Mouse (Mus musculus) limb, embryonic 15.5 days (tissue): ENCODE measurements at regions not wholly inside any gene's neighbourhood (a gene's known extent, or its start where the extent isn't known, plus 50 kb on each side); places are given as distances from the start of the nearest gene placed in this dataset.
A peak's percentile ranks its signal among the peaks of the same experiment; 100 is the strongest.

Experiments used
- ATAC-seq: fragments of 200-750 bp; cut with Nextera tagmentation; 2 replicates; pipeline ENCODE4 v1.8.0; 2017; ENCODE audit warnings: low read depth, moderate TSS enrichment; ENCODE audit not compliant: insufficient number of reproducible peaks, low FRiP score, low TSS enrichment
- H3K27ac ChIP-seq: fragments of 300-500 bp; sonication (generic); 2 replicates; pipeline ENCODE4 v1.5.1; 2015; ENCODE audit warnings: moderate library complexity, mild to moderate bottlenecking, inconsistent platforms
- H3K27me3 ChIP-seq: fragments of 300-500 bp; sonication (generic); 2 replicates; pipeline ENCODE4 v1.6.1; 2015; ENCODE audit warnings: inconsistent platforms
- H3K36me3 ChIP-seq: fragments of 300-500 bp; sonication (generic); 2 replicates; pipeline ENCODE4 v1.6.1; 2015; ENCODE audit warnings: inconsistent platforms
- H3K4me1 ChIP-seq: fragments of 300-500 bp; sonication (generic); 2 replicates; pipeline ENCODE4 v1.6.1; 2015; ENCODE audit warnings: inconsistent platforms
- H3K4me2 ChIP-seq: fragments of 300-500 bp; sonication (generic); 2 replicates; pipeline ENCODE4 v1.6.1; 2015; ENCODE audit warnings: mild to moderate bottlenecking, inconsistent platforms
- H3K4me3 ChIP-seq: fragments of 300-500 bp; sonication (generic); 2 replicates; pipeline ENCODE4 v1.5.1; 2015; ENCODE audit warnings: mild to moderate bottlenecking, inconsistent platforms
- H3K9ac ChIP-seq: fragments of 300-500 bp; sonication (generic); 2 replicates; pipeline ENCODE4 v1.6.1; 2015; ENCODE audit warnings: inconsistent platforms
- H3K9me3 ChIP-seq: fragments of 300-500 bp; sonication (generic); 2 replicates; pipeline ENCODE4 v1.6.1; 2016; ENCODE audit warnings: inconsistent platforms
- WGBS: fragments of 180-500 bp; shearing (Covaris S2); methylation state at CpG from one replicate; pipeline ENCODE4 v1.1.7; 2015; 5-methylcytosine and 5-hydroxymethylcytosine counted together

DNA sequence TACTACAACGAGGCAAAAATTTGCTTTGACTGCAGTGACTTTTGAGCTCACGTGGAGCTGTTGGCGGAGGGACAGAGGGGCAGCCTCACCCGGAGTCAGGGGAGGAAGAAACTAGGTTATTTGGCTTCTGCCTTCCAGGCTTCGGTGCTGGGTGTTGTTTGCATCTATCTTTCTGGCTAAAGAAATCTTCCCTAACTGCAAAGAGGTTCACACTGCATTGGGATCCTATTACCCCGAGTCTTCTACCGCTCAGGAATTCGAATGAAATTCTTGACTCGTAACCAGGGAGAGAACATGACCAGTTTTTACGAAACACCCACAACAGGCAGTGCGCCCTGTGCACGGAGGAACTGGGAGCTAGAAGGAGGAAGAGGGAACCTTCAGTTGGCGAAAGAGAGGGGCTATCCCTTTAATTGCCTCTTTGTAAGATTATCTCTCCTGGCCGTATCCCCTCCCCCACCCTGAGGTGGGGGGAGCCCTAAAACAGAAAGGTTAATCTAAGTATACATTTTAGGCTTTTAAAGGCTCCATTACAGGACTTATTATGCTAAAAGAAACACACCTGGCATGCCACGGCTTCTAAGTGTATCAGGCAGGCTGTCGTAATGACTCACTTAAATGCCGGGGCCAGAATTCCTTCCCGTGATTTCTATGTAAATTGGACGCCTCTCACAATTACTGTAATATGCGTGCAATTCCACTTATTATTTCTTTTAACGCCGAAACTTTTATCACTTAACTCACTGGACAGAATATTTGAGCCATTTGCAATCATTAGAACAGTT lies 115.5 kb upstream of the A230072I06Rik start:
- 10% methylated on average over 22 of the region's 22 CpGs for WGBS
- peak overlapping the region; percentile 43 for H3K4me2 ChIP-seq
- no peaks in the 10 kb centered on the region for H3K36me3 ChIP-seq
- no peak overlapping the region for H3K27ac ChIP-seq
- no peak overlapping the region for H3K9ac ChIP-seq
- H3K9me3 ChIP-seq = no peaks in the 10 kb centered on the region
- no peak for ATAC-seq
- peaks cover 17% of the 10 kb centered on the region for H3K27me3 ChIP-seq
- H3K4me1 ChIP-seq = peaks cover 15% of the 10 kb centered on the region
- H3K4me3 ChIP-seq = peak overlapping the region; percentile 21

DNA sequence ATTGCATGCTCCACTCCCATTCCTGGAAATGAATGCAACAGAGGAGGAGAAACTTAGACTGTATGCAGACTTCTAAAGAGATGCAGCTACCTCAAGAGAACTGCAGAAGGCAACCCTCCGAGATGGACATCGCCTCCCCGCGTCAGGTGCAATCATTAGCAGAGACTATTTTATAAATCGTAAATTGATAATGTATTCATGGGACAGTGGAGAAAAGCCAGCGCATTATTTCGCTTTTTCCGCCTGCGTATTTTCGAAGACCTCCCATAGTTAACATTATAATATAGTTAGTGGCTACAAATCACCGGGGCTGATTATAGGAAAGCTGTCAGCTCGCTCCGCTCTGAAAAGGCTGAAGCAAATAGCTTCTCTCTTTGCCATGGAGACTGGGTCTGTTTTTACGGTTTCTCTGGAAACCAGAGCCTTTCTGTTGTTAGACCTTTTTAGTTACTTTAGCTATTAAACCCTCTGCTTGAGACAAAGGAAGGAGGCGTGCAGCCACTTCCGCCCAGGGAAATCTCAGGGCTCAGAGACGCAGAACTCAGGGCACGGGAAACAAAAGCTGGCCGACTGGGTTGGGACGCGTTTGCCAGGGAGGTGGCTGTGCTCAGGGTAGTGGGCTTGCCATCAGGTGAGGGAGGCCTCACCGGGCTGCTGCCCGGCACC lies 113.0 kb upstream of the A230072I06Rik start:
- H3K4me3 ChIP-seq = no peak overlapping the region
- H3K4me2 ChIP-seq = no peak overlapping the region
- H3K9ac ChIP-seq = no peak overlapping the region
- H3K4me1 ChIP-seq = peaks cover 18% of the 10 kb centered on the region
- no peak overlapping the region for H3K27ac ChIP-seq
- H3K27me3 ChIP-seq = peaks cover 17% of the 10 kb centered on the region
- no peak for ATAC-seq
- no peaks in the 10 kb centered on the region for H3K9me3 ChIP-seq
- WGBS = 51% methylated on average over 23 of the region's 23 CpGs
- H3K36me3 ChIP-seq = no peaks in the 10 kb centered on the region

- Histone ChIP-seq H3K27ac (no peak overlapping the region), H3K4me1 (peaks cover 10% of the 10 kb centered on the region), H3K36me3 (no peaks in the 10 kb centered on the region), H3K27me3 (peaks cover 20% of the 10 kb centered on the region; the same call in 1 of the 2 replicates), H3K9me3 (no peaks in the 10 kb centered on the region), H3K4me3 (no peak overlapping the region), H3K4me2 (no peak overlapping the region), H3K9ac (no peak overlapping the region)
- 68% methylated on average over 12 of the region's 12 CpGs for WGBS
- ATAC-seq = no peak
Observed at GRCm38 (mm10) chr8:12171788-12172187, 106.8 kb upstream of the A230072I06Rik start.

DNA sequence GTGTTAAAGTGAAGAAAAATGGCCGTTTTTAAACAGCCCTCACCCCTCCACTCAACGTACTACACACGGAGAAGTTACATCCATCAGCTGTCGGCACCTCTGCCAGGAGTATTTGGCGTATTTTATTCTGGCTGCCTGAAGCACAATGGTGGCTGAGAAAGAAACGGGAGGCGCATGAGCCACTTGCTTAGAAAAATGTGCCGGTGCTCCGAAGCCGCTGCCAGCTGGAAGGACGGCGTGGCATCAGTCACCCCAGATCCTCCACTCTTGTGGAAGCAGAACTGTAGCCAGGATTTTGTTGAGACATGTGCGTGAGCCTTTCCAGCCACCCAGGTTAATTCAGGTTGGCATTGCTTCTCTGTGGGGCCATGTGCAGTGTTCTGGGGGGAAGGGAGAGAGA lies 103.1 kb upstream of the A230072I06Rik start:
- no peak for ATAC-seq
- H3K4me3 ChIP-seq = no peak overlapping the region
- no peaks in the 10 kb centered on the region for H3K9me3 ChIP-seq
- 61% methylated on average over 13 of the region's 13 CpGs for WGBS
- H3K27me3 ChIP-seq = peaks cover 16% of the 10 kb centered on the region; the same call in 1 of the 2 replicates
- no peaks in the 10 kb centered on the region for H3K36me3 ChIP-seq
- H3K27ac ChIP-seq = no peak overlapping the region
- H3K9ac ChIP-seq = no peak overlapping the region
- no peak overlapping the region for H3K4me2 ChIP-seq
- H3K4me1 ChIP-seq = peaks cover 7% of the 10 kb centered on the region

DNA sequence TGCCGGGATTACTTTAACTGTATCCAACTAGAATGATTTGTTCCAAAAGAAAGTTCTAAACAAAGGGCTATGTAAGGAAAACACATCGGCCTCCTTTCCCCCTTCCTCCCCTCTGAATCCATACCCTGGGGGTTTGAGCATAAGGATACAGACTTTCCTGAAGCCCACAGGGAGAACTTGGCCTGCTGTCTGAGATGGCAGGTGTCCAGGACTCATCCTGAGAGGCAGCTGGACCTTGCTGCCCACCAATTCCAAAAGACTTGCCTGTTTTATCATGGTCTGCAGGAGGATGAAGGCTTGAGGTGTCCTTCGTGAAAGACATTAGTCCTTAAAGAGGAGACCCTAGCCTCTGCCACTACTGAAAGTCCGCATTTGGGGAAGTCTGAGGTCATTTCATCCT lies 94.0 kb upstream of the A230072I06Rik start:
- no peak overlapping the region for H3K4me2 ChIP-seq
- H3K4me1 ChIP-seq = no peaks in the 10 kb centered on the region
- H3K9me3 ChIP-seq = no peaks in the 10 kb centered on the region
- 88% methylated on average over 4 of the region's 4 CpGs for WGBS
- no peak overlapping the region for H3K27ac ChIP-seq
- H3K27me3 ChIP-seq = no peaks in the 10 kb centered on the region; the same call in 1 of the 2 replicates
- H3K4me3 ChIP-seq = no peak overlapping the region
- H3K9ac ChIP-seq = no peak overlapping the region
- no peak for ATAC-seq
- H3K36me3 ChIP-seq = no peaks in the 10 kb centered on the region

DNA sequence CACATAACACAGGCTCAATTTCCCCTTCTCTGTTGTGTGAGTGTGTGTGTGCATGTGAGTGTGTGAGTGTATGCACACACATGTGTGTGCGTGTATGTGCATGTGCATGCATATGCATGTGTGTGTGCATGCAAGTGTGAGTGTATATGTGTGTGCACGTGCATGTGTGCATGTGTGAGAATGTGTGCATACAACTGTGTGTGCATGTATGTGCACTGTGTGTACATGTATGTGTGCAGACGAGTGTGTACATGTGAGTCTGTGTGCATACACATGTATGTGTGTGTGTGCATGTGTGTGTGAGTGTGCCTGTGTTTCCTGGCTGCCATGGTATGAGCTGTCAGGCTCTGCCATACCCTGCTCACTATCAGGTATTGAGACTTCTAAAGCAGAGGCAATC lies 91.3 kb upstream of the A230072I06Rik start:
- 83% methylated on average over 3 of the region's 3 CpGs for WGBS
- H3K4me3 ChIP-seq = no peak overlapping the region
- no peak overlapping the region for H3K4me2 ChIP-seq
- no peaks in the 10 kb centered on the region for H3K36me3 ChIP-seq
- H3K4me1 ChIP-seq = no peaks in the 10 kb centered on the region
- no peak overlapping the region for H3K9ac ChIP-seq
- no peaks in the 10 kb centered on the region for H3K9me3 ChIP-seq
- H3K27me3 ChIP-seq = no peaks in the 10 kb centered on the region; the same call in 1 of the 2 replicates
- ATAC-seq = no peak
- H3K27ac ChIP-seq = no peak overlapping the region

- H3K9ac ChIP-seq = no peak overlapping the region
- H3K27me3 ChIP-seq = no peaks in the 10 kb centered on the region; the same call in 1 of the 2 replicates
- H3K4me1 ChIP-seq = no peaks in the 10 kb centered on the region
- H3K27ac ChIP-seq = no peak overlapping the region
- no peak overlapping the region for H3K4me2 ChIP-seq
- WGBS = 77% methylated on average over 5 of the region's 5 CpGs
- no peaks in the 10 kb centered on the region for H3K9me3 ChIP-seq
- H3K4me3 ChIP-seq = no peak overlapping the region
- no peak for ATAC-seq
- H3K36me3 ChIP-seq = no peaks in the 10 kb centered on the region
Observed at GRCm38 (mm10) chr8:12188451-12188850, 90.2 kb upstream of the A230072I06Rik start.

DNA sequence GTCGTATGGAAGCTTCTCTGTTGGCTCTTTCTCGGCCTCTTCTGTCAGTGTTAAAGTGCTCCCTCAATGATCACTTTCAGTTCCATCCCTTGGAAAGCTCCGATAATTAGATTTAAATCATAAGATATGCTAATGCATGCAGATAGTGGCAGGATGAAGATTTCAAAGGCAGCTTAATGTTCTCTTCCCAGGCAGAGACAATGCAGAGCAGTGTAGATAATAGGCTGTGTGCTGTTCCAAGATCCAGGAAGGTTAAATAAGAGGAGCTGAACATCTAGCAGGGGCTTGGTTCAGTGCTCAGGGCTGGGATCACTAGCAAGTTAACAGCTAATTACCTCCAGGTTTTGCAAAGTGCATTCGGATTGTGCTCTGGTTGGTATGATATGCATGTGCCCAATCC lies 89.7 kb upstream of the A230072I06Rik start:
- H3K9me3 ChIP-seq = no peaks in the 10 kb centered on the region
- no peak for ATAC-seq

GRCm38 (mm10) chr8:12192006-12192405 lies 86.6 kb upstream of the A230072I06Rik start:
- 29% methylated on average over 8 of the region's 8 CpGs for WGBS
- no peaks in the 10 kb centered on the region for H3K4me1 ChIP-seq
- no peak overlapping the region for H3K9ac ChIP-seq
- no peaks in the 10 kb centered on the region for H3K36me3 ChIP-seq
- H3K4me3 ChIP-seq = no peak overlapping the region
- ATAC-seq = no peak
- no peaks in the 10 kb centered on the region for H3K9me3 ChIP-seq
- no peaks in the 10 kb centered on the region for H3K27me3 ChIP-seq
- H3K4me2 ChIP-seq = no peak overlapping the region
- no peak overlapping the region for H3K27ac ChIP-seq

More for the DNA sequence above, 89.7 kb upstream of the A230072I06Rik start:
- Histone ChIP-seq H3K36me3 (no peaks in the 10 kb centered on the region), H3K27ac (no peak overlapping the region), H3K4me2 (no peak overlapping the region), H3K4me1 (no peaks in the 10 kb centered on the region), H3K9ac (no peak overlapping the region), H3K27me3 (no peaks in the 10 kb centered on the region; the same call in 1 of the 2 replicates), H3K4me3 (no peak overlapping the region)
- 68% methylated on average over 4 of the region's 4 CpGs for WGBS

GRCm38 (mm10) chr8:12205909-12206308 lies 72.7 kb upstream of the A230072I06Rik start:
- no peaks in the 10 kb centered on the region for H3K4me1 ChIP-seq
- no peak overlapping the region for H3K4me2 ChIP-seq
- no peaks in the 10 kb centered on the region for H3K36me3 ChIP-seq
- H3K27me3 ChIP-seq = no peaks in the 10 kb centered on the region
- no peaks in the 10 kb centered on the region for H3K9me3 ChIP-seq
- no peak overlapping the region for H3K9ac ChIP-seq
- ATAC-seq = no peak
- no peak overlapping the region for H3K4me3 ChIP-seq
- H3K27ac ChIP-seq = no peak overlapping the region
- 100% methylated on average over 1 of the region's 1 CpGs for WGBS

DNA sequence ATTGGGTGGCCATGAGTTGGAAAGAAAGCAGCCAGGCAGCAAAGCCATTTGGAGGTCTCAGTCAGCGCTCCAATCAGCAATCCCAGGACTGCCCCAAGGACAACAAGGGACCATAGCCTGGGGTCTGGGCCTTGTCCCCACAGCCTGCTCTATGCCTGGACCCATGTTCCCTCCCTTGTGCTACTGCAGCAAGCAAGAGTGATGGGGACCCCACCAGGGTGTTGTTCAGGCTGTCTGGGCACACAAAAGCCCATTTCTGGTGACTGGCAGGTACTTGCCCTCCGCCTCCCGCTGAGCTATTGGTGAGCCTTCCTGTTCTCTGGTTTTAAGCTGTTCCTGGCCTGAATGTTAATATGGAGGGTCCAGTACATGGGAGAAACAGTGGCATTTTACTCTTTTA lies 71.2 kb upstream of the A230072I06Rik start:
- ATAC-seq = no peak
- no peak overlapping the region for H3K4me3 ChIP-seq
- no peak overlapping the region for H3K9ac ChIP-seq
- no peaks in the 10 kb centered on the region for H3K27me3 ChIP-seq
- H3K4me1 ChIP-seq = no peaks in the 10 kb centered on the region
- no peaks in the 10 kb centered on the region for H3K9me3 ChIP-seq
- H3K4me2 ChIP-seq = no peak overlapping the region
- no peak overlapping the region for H3K27ac ChIP-seq
- no peaks in the 10 kb centered on the region for H3K36me3 ChIP-seq
- 90% methylated on average over 3 of the region's 3 CpGs for WGBS

DNA sequence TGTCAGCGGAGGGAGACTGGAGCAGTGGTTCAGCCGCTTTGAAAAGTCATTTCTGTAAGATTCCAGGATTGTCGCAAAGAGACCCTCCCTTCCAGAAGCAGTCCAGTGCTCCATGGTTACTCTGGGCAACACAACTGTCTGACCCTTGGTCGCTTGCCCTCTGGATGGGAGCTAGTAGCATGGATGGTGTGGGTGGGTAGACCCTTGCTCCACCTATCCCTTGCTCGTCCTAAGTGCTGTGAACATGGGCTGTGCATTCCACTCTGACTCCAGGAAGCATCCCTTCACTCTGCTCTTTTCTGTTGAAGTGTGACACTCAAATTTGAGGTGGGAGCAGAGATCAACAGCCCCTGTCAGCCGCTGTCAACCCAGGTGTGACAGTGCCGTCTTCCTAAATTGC lies 64.8 kb upstream of the A230072I06Rik start:
- no peak for ATAC-seq
- H3K27me3 ChIP-seq = peaks cover 24% of the 10 kb centered on the region
- H3K9me3 ChIP-seq = no peaks in the 10 kb centered on the region
- no peak overlapping the region for H3K4me2 ChIP-seq
- no peaks in the 10 kb centered on the region for H3K36me3 ChIP-seq
- no peak overlapping the region for H3K27ac ChIP-seq
- H3K4me1 ChIP-seq = no peaks in the 10 kb centered on the region
- WGBS = 62% methylated on average over 7 of the region's 7 CpGs
- H3K4me3 ChIP-seq = no peak overlapping the region
- H3K9ac ChIP-seq = no peak overlapping the region
